Mouse (Mus musculus): ENCODE results near the gene Tceal9.
"Not testable (repeated sequence)": the region's sequence is repeated elsewhere in the genome, so short reads cannot be mapped to it uniquely, and the experiment has no call there.

Tceal9 gene

GRCm38 (mm10) chrX:136244574-136245229 is at the start of gene Tceal9:
Gene Tceal9 (plus strand): TSS chrX:136245079.
- peak; percentile 89 for DNase-seq (ENCODE audit: inconsistent ontology term)

- no peak for DNase-seq (ENCODE audit: inconsistent ontology term)
Measured at GRCm38 (mm10) chrX:136195193-136195944, 49.5 kb upstream of the Tceal9 start.

GRCm38 (mm10) chrX:136196873-136197272 is 48.0 kb upstream of the Tceal9 start:
- no peak for DNase-seq (ENCODE audit: inconsistent ontology term)

GRCm38 (mm10) chrX:136203257-136203656 is 41.6 kb upstream of the Tceal9 start:
- no peak for DNase-seq (ENCODE audit: inconsistent ontology term)

GRCm38 (mm10) chrX:136203664-136204066 is 41.2 kb upstream of the Tceal9 start, which contains the start of gene Tceal5:
Gene Tceal5 (minus strand): TSS chrX:136203876.
- peak; percentile 62 for DNase-seq (ENCODE audit: inconsistent ontology term)

GRCm38 (mm10) chrX:136204406-136204805 is 40.5 kb upstream of the Tceal9 start:
- DNase-seq (ENCODE audit: inconsistent ontology term), result no peak

GRCm38 (mm10) chrX:136213396-136213795 is 31.5 kb upstream of the Tceal9 start:
- no peak for DNase-seq (ENCODE audit: inconsistent ontology term)

- not testable (repeated sequence) for DNase-seq (ENCODE audit: inconsistent ontology term)
Measured at GRCm38 (mm10) chrX:136214729-136215677, 29.9 kb upstream of the Tceal9 start, which contains the start of the genes Tceal7 and Bex1. Gene Tceal7 (plus strand): TSS chrX:136214779. Gene Bex1 (minus strand): TSS chrX:136215513.

GRCm38 (mm10) chrX:136216303-136216702 is 28.6 kb upstream of the Tceal9 start:
- no peak for DNase-seq (ENCODE audit: inconsistent ontology term)

GRCm38 (mm10) chrX:136223714-136224113 is 21.2 kb upstream of the Tceal9 start:
- no peak for DNase-seq (ENCODE audit: inconsistent ontology term)

GRCm38 (mm10) chrX:136227768-136228167 is 17.1 kb upstream of the Tceal9 start:
- no peak for DNase-seq (ENCODE audit: inconsistent ontology term)

GRCm38 (mm10) chrX:136238118-136238517 is 6.8 kb upstream of the Tceal9 start:
- DNase-seq (ENCODE audit: inconsistent ontology term), result no peak

- DNase-seq (ENCODE audit: inconsistent ontology term), result peak; percentile 16
Measured at GRCm38 (mm10) chrX:136243181-136243580, 1.7 kb upstream of the Tceal9 start.

- peak; percentile 66 for DNase-seq (ENCODE audit: inconsistent ontology term)
Measured at GRCm38 (mm10) chrX:136245521-136246071, 717 bp downstream of the Tceal9 start.

GRCm38 (mm10) chrX:136248811-136249210 is 3.9 kb downstream of the Tceal9 start:
- no peak for DNase-seq (ENCODE audit: inconsistent ontology term)

GRCm38 (mm10) chrX:136249671-136250070 is 4.8 kb downstream of the Tceal9 start:
- no peak for DNase-seq (ENCODE audit: inconsistent ontology term)

GRCm38 (mm10) chrX:136252023-136252729 is 7.3 kb downstream of the Tceal9 start:
- no peak for DNase-seq (ENCODE audit: inconsistent ontology term)

GRCm38 (mm10) chrX:136267720-136268119 is 22.8 kb downstream of the Tceal9 start:
- peak; percentile 69 for DNase-seq (ENCODE audit: inconsistent ontology term)

- no peak for DNase-seq (ENCODE audit: inconsistent ontology term)
Measured at GRCm38 (mm10) chrX:136268173-136268572, 23.3 kb downstream of the Tceal9 start.

- peak; percentile 41 for DNase-seq (ENCODE audit: inconsistent ontology term)
Measured at GRCm38 (mm10) chrX:136269743-136270392, 25.0 kb downstream of the Tceal9 start, which contains the start of gene Bex3. Gene Bex3 (plus strand): TSS chrX:136270253.

Data from Muller cell, postnatal 12 days (primary cell).